Mouse (Mus musculus) brain, embryonic 14.5 days (tissue): ENCODE measurements around the gene Plcxd3.

ENCODE experiments used
- CTCF ChIP-seq: fragments of 200-500 bp; IDR thresholded peaks from 2 replicates; pipeline ENCODE4 v1.5.1; 2012; ENCODE audit warnings: inconsistent platforms, mild to moderate bottlenecking, moderate library complexity, borderline replicate concordance; ENCODE audit not compliant: insufficient read depth, insufficient read length; ENCODE audit errors: extremely low read depth
- POLR2A ChIP-seq: fragments of 200-500 bp; IDR thresholded peaks from 2 replicates; pipeline ENCODE4 v1.6.1; 2012; ENCODE audit warnings: mild to moderate bottlenecking, inconsistent platforms, borderline replicate concordance; ENCODE audit not compliant: poor library complexity, insufficient read depth, insufficient read length, severe bottlenecking; ENCODE audit errors: extremely low read depth

- no peak for TF ChIP-seq CTCF
- no peak for TF ChIP-seq POLR2A
Measured at GRCm38 (mm10) chr15:4440081-4440480, 64.8 kb downstream of the Plcxd3 start.
